Mouse (Mus musculus): Measurements from ENCODE around the gene Cdrt4.

GRCm38 (mm10) chr11:63008004-63008403 lies 57.0 kb downstream of the Cdrt4 start:
- no peak for TF ChIP-seq MYOG (IDR thresholded peaks at IDR 0.05; ENCODE audit: control insufficient read depth, extremely low read depth, insufficient read length)
- no peak for TF ChIP-seq CTCF (IDR thresholded peaks at IDR 0.05; ENCODE audit: control insufficient read depth, insufficient read depth, insufficient read length)
- no peak for TF ChIP-seq CEBPB (IDR thresholded peaks at IDR 0.05; ENCODE audit: low read depth)

All from C2C12 (cell line).